Mouse (Mus musculus): ENCODE data around the gene Bag2. TPM values are rescaled to one million over a fixed set of nuclear protein-coding genes. Genes with fewer than 3 reads are reported as not detected.
"Not testable (repeated sequence)": the region's sequence is repeated elsewhere in the genome, so short reads cannot be mapped to it uniquely, and the experiment has no call there.

Gene Bag2
- total RNA-seq, 2 experiments from 2014 or later, result 13.3 to 14.0 TPM

DNA sequence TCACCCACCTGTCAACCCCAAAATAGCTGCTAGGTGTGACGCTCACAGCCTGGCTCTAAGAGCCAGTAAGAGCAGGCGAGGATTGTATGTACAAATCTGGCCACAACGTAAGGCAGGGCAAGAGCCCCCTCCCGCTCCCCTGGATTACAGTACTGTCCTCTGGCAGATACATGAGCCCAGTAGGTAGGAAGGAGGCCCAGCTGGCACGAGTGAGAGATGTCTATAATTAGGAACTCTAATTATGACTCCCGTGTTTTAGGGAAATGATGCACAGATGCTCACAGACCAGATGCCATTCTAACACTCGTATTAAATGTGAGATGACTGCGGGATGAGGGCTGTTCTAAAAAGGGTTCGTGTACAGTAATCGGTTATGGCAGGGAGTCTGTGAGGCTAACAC, 6.3 kb downstream of the Bag2 start:
- peak in 1 of 2 experiments; percentile 34 for DNase-seq (ENCODE audit: low spot score in 2 of 2)

DNA sequence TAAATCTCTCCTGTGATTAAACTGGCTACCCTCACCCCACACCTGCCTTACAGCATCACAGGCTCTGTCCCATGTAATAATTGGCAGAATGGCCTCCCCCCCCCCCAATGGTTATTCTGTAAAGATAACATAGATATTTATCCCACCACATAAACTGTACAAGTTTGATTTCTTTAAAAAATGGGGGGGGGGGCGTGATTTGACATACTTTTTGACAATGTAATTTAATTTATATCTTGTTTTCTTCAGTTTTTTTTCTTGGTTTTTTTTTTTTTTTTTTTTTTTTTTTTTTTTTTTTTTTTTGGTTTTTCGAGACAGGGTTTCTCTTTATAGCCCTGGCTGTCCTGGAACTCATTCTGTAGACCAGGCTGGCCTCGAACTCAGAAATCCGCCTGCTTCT, 7.9 kb downstream of the Bag2 start:
- not testable (repeated sequence) for DNase-seq (ENCODE audit: low spot score in 2 of 2)

DNA sequence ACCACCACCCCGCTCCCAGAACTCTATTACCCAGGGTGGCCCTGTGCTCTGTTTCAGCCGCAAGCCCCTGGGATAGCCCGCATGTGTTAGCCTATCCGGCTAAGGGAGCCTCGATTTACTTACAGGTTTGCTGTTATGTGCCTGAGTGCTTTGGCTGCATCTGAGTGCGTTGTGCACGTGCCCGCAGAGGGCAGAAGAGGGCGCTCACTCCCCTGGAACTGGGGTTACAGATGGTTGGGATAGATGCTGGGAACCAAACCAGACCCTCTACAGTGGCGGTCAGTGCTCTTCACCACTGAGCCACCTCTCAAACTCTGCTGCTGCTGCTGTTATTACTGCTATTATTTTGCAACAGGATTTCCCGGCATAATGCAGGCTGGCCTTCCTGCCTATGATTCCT, 8.5 kb downstream of the Bag2 start:
- no peak for DNase-seq (ENCODE audit: low spot score in 2 of 2)

DNA sequence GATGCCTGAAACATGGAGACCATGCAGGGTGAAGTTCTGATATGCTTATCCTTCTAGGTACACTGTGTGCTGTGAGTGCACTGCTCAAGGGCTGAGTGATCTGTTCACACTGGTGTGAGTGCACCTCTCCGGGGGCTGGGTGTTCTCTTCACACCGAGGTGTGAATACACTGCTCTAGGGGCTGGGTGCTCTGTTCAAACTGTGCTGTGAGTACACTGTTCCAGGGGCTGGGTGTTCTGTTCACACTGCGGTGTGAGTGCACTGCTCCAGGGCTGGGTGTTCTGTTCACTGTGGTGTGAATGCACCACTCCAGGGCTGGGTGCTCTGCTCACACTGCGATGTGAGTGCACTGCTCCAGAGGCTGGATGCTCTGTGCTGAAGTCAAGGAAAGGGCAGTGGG, 11.7 kb downstream of the Bag2 start:
- no peak for DNase-seq (ENCODE audit: low spot score in 2 of 2)

DNA sequence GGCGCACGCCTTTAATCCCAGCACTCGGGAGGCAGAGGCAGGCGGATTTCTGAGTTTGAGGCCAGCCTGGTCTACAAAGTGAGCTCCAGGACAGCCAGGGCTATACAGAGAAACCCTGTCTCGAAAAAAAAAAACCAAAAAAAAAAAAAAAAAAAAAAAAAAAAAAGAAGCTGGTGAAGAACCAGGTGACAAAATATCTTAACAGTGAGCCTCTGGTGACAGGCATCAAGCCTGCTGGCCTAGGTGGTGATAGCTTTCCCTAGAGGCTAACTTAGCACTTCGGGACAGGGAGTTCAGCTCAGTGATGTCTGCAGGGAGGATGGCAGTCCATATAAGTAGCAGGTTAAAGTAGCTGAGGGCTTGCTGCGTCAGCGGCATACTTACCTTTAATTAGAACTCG, 12.8 kb downstream of the Bag2 start:
- not testable (repeated sequence) for DNase-seq (ENCODE audit: low spot score in 2 of 2)

DNA sequence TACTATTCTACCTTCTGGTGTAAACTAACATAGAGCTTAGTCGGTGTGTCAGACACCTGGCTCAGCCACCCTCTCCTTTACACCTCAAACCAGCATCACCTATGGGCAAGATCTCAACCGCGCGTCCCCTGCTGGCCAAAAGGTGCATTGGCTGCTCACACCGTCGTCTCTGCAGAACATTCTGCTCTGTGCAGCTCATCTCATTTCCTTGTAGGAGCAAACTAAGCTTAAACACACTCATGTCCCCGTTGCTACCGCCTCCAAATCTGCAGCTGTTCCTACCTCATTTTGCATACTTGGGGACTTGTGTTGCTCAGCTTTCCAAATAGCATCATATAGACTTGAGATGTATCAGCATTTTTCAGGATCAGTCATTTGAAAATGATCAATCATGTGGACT, 14.7 kb downstream of the Bag2 start:
- peak; percentile 54 to 58 for DNase-seq (ENCODE audit: low spot score in 2 of 2)

DNA sequence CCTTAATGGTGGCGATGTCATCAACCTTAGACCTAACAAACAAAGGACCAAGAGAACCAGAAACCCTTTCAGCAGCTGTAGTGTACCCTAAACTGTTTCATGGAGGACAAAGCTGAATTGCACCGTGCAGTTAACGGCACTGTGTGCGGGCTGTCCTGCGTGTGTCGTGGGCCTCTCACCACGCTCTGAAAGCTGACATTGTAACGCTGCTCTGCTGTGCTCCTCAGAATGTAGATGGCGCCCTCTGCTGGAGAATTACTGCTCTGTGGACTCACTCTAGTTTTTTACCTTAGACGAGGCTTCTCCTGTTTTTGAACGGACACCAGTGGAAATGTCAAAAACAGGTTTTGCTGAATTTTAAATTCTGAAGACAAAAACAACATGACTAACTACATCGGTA, 18.3 kb downstream of the Bag2 start:
- DNase-seq (ENCODE audit: low spot score in 2 of 2), result peak; percentile 87 to 97

DNA sequence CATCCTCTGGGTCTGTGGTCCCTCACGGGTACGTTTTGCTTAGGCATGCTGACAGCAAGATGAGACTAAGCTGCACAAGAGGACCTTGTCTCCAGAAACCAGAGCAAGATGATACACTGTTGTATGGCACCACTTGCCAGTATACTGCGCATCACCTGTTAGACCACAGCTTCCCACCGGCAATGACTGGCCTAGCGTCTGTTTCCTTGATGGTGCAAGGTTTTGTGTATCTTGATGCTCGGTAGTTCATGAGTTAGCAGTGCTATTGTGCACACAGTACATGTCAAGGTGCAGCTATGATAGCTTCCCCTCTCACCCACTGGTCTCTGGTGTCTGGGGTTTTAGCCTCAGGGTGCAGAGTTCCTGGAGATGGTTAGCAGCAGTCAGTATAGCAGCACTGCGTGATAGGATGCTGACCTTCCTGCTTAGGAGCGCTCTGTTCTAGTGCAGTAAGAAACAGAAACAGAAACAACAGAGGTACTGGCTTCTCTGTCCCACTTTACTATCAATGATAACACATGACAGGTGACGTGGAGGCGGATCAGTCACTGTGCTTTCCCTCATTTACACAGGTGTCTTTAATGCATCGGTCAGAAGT, 18.8 kb downstream of the Bag2 start:
- DNase-seq (ENCODE audit: low spot score in 2 of 2), result no peak

DNA sequence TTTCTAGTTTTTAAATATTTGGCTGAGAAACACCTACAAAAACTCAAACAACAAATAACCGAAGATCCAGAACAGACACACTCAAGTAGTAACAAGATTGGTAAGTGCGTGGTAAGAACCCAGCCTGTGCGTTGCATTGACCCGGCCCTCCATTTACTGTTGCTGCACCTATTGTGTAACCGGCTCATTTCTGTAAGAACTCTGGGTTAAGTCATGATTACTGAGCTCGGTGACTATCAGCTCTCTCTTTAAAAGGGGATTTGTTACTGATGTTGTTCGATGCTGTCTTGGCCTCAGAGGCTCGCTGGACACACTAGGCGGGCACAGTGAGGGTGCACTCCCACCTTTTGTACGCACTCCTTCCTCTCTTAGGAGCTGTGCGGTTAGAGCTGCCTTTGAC, 19.3 kb downstream of the Bag2 start:
- no peak for DNase-seq (ENCODE audit: low spot score in 2 of 2)

DNA sequence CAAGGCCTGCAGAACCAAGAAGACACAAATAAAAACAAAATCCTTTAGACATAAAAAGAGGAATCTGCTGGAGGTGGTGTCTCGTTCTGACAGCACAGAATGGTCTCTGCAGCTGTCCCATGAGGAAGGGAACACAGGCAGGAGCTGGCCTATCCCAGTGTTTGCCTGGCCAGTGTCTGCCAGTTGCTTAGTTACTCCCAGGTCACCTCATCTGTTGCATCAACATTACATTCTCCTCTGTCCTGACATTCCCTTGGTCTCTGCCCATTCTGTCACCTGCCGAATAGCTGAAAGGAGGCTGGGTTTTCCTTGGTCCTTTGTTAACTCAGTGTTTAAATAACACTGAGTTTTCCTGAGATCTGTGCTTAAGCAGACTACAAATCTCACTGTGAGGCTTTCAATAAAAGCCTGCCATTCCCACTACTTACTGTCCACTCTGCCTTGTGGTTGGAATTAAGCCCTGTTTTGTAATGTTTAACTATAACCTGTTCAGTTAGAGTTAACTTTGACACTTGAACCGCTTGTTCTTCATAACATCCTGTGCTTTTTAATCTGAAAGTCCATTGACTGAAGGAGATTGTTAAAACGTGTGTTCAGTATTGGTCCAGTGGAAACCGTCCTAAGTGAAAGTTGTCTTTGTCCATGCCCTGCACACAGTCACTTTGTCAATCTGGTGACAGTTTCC, 23.5 kb downstream of the Bag2 start:
- no peak for DNase-seq (ENCODE audit: low spot score in 2 of 2)

DNA sequence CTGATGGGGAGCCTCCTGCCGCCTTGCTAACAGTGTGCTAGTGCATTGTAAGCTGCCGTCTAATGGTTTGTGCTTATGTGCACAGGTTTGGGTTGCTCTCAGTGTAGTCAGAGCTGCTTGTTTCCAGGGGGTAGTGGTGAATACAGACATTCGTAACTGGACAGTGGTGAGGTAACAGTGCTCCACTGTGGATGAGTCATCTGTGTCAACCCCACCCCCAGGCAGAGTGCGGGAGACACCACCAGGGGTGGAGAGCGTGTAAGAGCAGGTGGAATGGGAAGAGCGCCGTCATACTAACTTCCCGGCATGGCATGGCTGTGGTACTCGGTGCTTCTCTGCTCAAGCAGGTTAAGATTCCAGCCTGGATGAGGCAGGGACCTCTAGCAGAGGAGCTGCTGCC, 24.6 kb downstream of the Bag2 start:
- DNase-seq (ENCODE audit: low spot score in 2 of 2), result no peak

DNA sequence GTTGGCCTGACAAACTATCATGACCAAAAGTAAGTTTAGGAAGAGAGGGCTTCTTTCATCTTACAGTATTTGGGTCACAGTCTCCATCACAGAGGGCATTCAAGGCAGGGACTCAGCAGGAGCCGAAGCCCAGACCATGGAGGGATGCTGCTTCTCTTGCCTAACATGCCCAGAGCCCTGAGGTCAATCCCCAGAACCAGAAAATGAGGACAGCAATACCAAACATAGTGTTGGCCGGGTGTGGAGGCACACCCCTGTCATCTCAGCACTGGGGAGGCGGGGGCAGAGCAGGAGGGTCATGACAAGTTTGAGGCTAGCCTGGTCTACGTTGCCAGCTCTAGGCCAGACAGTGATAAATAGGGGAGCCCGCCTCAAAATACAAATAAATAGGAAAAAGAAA, 32.5 kb downstream of the Bag2 start:
- no peak for DNase-seq (ENCODE audit: low spot score in 2 of 2)

DNA sequence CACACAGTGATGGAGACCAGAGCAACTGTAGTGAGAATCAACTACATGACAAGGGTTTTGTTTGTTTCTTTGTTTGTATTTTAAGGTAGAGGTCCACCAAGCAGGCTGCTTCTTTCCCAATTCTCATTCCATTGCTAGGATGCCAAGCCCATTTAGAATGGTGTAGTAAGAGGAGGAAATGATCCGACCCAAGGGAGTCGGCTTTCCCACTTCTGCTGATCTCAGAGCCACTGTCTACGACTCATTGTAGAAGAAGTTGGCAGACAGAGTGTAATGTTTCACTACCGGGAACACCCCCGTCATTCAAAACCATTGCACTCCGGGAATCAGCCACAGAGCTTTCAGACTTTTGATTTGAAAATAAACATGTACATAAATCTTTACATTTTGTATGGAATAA, 33.1 kb downstream of the Bag2 start:
- no peak for DNase-seq (ENCODE audit: low spot score in 2 of 2)

DNA sequence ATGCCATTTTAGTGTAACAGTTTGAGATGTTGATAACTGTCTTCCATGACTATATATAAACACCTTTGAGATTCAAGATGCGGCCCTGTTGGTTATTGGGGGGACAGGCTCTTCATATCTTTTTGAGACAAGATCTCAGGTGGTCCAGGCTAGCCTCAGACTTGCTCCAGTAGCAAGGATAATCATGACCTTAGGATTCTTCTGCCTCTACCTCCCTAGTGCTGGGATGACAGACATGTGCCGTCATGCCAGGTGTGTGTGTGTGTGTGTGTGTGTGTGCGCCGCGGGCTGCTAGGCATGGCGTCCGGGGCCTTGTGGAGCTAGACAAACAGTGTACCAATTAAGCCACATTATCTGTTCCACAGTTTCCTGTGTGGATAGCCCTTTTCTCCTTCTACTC, 36.6 kb downstream of the Bag2 start:
- DNase-seq (ENCODE audit: low spot score in 2 of 2), result no peak

DNA sequence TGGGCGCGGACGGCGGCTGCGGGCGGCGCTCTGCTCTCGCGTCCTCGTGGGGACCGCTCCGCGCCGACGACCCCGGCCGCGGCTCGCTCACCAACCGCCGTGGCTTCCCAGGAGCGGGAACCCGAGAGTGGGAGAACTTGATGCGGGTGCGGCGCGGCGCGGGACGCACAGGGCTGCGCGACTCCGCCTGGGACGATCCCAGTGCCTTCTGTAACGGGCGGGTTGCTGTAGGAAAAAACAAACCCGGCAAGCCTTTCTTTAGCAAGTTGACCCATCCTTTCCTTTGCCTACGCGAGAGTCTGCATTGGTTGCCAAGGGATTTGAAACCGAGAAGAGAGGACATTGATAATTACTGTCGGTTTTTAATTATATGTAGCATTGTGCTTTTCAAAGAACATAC, 37.4 kb downstream of the Bag2 start:
- DNase-seq (ENCODE audit: low spot score in 2 of 2), result no peak

DNA sequence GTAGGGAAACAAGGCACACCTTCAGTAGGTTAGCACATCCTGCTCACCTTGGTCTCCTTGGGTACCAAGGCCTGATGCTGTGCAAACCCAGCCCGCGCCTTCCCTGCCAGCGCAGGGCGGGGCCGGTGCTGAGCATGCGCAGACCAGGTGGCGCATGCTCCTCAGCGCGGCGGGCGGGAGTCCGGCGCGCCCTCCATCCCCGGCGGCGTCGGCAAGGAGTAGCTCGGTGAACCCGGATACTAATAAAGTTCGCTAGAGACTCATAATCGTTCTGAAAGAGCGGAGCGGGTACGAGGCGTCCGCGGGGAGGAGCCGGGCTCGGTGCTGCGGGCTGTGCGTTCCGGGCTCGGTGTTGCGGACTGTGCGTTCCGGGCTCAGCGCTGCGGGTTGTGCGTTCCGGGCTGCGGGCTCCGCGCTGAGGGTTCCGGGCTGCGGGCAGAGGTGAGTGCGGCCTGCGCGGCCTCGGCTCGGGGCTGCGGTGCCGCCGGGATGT, 37.8 kb downstream of the Bag2 start, which contains the start of gene Rab23:
Rab23 (plus strand) TSS at position 155 of the 493 bp plus-strand sequence.
- peak; percentile 75 to 85 for DNase-seq (ENCODE audit: low spot score in 2 of 2)

DNA sequence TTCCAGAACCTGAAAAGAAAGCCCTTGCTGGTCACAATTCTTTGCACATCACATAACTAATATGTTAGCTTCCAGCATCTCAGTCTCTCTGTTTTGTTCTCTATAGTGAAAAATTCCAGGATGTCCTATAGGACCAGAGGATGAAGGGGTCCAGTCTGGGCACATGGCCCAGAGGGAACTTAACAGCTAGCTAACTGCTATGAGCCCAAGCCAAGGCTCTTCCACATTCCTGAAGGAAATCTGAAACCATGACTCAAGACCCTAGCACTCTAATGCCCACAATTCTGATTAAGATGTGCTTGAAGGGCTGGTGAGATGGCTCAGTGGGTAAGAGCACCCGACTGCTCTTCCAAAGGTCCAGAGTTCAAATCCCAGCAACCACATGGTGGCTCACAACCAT, 40.0 kb downstream of the Bag2 start:
- DNase-seq (ENCODE audit: low spot score in 2 of 2), result no peak

DNA sequence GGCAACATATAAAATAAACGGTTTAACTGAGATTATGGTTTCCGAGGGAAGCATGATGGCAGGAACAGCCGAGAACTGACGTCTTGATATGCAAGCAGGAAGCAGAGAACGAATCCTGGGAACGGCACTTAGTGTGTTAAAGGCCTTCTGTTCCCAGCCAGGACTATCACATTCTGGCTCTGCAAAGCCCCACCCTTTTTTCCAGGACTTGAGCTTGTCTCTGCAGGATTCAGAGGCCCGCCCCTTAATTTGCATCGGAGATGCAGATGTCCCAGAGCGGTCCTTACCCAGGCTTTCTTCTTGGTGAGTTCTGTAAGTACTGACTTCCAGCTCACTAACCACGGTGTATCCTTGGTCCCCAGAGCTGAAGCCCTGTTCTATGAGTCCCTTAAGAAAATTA, 42.8 kb downstream of the Bag2 start:
- DNase-seq (ENCODE audit: low spot score in 2 of 2), result no peak

DNA sequence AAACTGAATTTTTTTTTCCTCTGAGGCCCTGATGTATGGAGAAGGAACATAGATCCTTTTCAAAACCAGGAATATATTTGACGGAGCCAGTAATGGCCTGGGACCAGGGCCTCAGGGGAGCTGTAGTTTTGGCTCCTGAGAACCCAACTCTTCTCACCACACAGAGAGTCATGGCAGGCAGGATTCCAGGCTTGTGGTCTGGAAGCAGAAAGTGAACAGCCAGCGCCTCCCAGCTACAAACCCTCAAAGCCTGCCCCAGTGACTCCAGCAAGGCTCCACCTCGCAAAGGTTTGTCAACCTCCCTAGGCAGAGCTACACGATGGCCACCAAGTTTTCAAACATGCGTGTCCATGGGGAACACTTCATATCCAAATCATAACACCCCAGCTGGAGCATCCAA, 45.6 kb downstream of the Bag2 start:
- no peak for DNase-seq (ENCODE audit: low spot score in 2 of 2)

DNA sequence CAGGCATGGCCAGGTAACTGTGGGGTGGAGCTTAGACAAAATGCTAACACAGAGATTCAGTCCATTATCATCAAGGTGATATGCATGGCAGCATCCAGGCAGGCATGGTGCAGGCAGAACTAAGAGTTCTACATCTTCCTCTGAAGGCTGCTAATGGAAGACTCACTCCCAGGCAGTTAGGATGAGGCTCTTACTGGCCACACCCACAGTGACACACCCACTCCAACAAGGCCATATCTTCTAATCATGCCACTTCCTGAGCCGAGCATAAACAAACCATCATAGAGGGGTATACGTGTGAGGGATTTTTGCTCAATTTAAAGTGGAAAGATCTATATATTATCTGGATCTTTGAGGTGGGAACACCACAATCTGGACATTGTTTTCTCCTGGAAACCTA, 48.0 kb downstream of the Bag2 start:
- no peak for DNase-seq (ENCODE audit: low spot score in 2 of 2)

DNA sequence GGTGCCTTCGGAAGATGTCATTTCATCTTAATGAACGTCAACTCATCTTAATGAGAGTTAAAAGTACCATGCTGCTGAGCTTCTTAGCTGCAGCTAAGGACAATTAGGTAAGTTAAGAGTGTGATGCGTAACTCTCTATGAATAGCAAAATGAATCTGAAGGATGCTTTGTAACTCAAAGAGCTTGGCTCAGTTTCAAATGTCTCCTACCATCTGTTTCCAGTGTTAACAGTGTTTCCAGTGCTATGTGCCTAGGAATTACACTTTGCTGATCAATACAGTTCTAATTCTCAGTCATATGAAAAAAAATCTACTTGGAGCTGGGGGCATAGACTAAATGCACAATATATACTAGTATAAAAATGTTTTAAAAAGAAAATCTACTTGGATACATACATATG, 56.4 kb downstream of the Bag2 start:
- no peak for DNase-seq (ENCODE audit: low spot score in 2 of 2)

DNA sequence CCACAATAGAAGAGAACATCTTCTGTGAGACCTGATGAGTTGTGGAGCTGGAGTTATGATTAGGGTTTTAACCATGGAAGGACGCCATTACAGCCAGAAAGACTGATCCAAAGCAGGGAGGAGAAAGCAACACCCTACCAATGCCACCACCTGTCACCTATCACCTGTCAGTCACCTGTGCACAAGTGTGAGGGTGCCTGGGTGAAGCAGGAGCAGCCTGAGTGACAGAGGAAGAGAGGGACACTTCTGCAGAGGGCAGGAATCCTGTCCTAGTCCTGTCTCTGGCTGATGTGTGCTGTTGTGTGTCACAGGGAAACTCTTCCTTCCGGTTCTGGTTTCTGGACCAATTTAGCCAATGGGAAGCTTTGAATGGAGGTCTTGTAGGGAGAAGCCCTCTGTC, 61.6 kb downstream of the Bag2 start:
- no peak for DNase-seq (ENCODE audit: low spot score in 2 of 2)

All from left cerebral cortex, adult 18-20 months (tissue).